Mouse (Mus musculus) adrenal gland, postnatal 14 days (tissue): Measurements from ENCODE around the gene Ubc. TPM values are rescaled to one million over a fixed set of nuclear protein-coding genes. Genes with fewer than 3 reads are reported as not detected.
"Not testable (repeated sequence)": the region's sequence is repeated elsewhere in the genome, so short reads cannot be mapped to it uniquely, and the experiment has no call there.

Source experiments
- DNase-seq: peaks from one replicate; pipeline ENCODE4 v3.0.0; 2021; ENCODE audit warnings: mixed read lengths
- long read RNA-seq, 2 experiments: library from polyadenylated mRNA; stranded (forward); transcript quantifications; one replicate each; pipeline ENCODE4 v2.0.0; 2021
- total RNA-seq: library from RNA; stranded (reverse); gene quantifications from 2 replicates; pipeline ENCODE4 v1.2.3, GENCODE M21; 2021

The Ubc gene
- total RNA-seq, result 1,142 and 1,189 TPM in 2 replicates
- long read RNA-seq, experiment 1, transcript Ubc-202 (2 exons, 2,618 nt), result major isoform, 610 of 1,168 reads
- long read RNA-seq, experiment 1, transcript Ubc-203 (2 exons, 2,581 nt), result minor isoform, 6 of 1,168 reads
- long read RNA-seq, experiment 1, partial matches to known transcripts, result 337 of 1,168 reads
- long read RNA-seq, experiment 1, other reads (novel, unspliced or antisense), result 214 of 1,168 reads
- long read RNA-seq, experiment 2, transcript Ubc-202 (2 exons, 2,618 nt), result major isoform, 382 of 809 reads
- long read RNA-seq, experiment 2, partial matches to known transcripts, result 275 of 809 reads
- long read RNA-seq, experiment 2, other reads (novel, unspliced or antisense), result 146 of 809 reads

DNA sequence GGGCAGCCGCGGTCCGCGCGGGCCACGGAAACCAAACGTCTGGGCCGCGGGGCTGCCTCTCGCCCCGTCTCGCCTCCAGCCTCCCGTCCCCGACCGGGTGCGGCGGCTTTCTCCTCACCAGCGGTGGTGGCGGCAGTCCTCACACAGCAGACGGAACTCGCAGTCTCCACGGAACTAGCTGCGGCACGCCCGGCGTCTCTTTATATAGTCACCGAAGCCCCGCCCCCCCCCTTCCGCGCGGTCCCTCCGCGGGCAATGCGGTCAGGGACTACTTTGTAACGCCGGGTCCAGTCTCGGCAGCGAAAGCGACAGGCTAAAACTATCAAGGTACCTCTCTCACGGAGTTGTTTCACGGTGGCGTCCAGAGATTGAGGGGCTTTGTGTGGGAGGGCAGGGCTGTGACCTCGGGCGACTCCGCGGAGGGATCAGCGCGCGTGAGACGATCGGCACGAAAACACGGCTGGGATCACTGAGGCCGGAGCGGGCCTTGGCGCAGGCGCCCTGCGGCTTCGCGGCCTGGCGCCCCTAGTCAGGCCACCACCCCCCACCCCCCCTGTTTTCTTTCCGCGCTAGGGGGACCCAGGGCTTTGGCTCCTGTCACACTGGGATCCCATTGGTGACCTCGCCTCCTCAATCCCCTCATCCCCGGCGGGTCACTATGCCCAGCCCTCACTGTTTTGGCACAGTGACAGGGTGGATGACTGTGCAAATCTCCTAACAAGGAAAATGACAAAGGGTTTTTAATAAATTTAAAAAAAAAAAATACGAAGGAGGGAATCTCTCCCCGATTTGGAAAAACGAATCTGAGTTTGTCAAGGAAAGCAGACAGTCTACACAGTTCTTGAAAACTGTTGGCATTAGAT lies at the start of gene Ubc:
Gene Ubc, minus strand, starts transcription at position 624 of the 863 bp plus-strand sequence.
- DNase-seq, result peak; percentile 95

DNA sequence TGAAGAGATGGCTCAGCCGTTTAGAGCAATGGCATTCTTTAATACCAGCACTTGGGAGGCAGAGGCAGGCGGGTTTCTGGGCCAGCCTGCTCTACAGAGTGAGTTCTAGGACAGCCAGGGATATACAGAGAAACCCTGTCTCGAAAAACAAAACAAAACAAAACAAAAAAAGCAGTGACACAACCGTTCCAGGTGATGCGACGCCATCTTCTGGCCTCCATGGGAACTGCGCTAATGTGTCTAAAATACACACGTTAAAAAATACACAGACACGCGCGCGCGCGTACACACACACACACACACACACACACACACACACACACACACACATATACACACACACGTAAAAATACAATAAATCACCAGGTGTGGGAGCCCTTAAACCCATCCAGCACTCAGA lies 44.3 kb upstream of the Ubc start:
- not testable (repeated sequence) for DNase-seq

DNA sequence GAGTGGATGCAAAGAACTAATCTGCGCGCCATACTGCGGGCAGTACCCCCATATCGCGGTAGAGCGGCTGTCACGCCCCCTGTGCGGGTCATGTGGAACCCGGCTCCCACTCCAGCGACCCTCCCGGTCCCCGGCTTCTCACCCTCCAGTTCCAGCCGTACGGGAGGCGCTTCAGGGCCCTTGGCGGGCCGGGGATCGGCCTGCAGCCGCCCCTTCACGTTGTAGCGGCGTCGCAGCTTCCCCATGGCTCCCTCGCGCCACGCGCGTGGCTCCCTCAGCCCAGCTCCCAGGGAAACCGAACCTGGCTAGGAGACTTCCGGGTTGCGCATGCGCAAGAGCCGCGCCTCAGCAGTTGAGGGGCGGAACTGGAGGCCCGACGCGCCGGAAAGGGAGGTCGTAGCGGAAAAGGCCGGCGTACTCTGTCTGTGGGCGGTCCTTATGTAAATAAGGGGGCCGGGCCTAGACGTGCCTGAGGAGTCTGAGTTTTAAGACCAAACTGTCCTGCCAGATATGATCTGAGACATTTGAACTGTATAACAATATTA lies 43.9 kb upstream of the Ubc start, which contains the start of gene Dhx37:
Gene Dhx37, minus strand, starts transcription at position 329 of the 545 bp plus-strand sequence.
- DNase-seq, result peak; percentile 97

DNA sequence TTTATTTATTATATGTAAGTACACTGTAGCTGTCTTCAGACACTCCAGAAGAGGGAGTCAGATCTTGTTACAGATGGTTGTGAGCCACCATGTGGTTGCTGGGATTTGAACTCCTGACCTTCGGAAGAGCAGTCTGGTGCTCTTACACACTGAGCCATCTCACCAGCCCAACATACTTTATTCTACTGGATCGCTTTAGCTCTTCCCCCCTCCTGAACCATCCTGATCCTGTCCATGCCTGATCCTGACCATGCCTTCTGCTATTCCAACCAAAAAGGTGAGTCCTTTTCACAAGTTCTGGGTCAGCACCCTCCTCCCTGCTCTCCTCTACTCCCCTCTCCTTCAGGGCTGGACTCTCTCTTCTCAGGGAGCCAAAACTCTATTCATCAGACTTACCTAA lies 42.3 kb upstream of the Ubc start:
- not testable (repeated sequence) for DNase-seq

DNA sequence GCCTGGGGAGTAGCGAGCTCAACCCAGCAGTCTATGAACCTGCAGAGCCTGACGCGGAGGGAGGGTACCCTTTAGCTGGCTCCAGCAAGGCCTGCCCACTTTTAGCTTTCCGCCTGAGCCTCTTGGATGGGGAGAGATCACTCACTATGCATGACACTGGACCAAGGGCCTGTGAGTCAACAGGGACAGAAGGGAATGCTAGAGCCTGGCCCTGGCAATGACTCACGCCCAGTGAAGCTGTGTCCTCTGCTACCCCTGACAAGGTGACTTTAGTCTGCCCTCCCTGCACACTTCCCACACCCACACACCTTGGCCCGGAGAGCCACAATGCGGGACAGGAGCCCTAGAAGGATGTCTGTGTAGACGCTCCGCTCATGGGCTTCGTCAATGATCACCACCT lies 36.3 kb upstream of the Ubc start:
- DNase-seq, result peak; percentile 61

DNA sequence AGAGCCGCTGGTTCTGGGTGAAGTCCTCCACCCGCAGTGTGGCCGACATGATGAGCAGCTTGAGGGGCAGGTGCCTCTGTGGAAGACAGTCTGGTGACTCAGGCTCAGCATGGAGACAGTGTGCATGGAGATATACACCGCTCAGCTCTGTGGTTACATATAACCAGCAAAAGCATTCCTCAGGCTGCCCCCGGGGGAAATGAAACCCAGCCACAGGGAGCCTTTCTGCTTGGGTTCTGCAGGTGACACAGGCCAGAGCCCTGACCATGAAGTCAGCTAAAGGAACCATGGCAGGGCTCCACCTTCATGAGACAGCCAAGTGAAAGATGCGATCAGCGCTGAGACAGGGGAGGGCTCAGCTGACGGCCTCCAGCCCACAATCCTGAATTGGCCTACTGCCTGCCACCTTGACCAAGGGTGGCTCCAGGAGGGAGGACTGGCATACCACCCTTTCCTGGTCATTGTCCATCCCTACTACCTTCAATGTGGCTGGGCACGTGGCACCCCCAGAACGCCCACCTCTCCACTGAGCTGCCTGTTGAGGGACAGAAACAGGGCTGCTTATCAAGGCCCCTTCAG lies 35.8 kb upstream of the Ubc start:
- DNase-seq, result no peak

DNA sequence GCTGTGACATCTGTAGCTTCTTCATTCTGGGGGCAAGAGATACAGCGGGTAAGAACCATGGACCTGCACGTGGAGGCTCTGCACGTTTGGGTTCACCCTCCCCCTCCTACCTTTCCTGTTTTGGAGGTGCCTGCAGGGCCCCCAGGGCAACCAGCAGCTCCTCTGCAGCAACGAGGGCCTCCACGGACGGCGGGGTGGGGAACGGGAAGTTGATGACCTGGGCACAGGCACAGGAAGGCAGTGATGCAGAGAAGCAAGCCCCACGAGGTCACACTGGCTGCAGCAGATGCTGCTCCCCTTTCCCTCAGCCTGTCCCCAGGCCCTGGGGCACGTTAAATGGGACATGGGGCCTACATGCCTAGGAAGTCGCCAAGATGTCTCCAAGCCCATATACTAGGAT lies 29.1 kb upstream of the Ubc start:
- DNase-seq, result no peak

DNA sequence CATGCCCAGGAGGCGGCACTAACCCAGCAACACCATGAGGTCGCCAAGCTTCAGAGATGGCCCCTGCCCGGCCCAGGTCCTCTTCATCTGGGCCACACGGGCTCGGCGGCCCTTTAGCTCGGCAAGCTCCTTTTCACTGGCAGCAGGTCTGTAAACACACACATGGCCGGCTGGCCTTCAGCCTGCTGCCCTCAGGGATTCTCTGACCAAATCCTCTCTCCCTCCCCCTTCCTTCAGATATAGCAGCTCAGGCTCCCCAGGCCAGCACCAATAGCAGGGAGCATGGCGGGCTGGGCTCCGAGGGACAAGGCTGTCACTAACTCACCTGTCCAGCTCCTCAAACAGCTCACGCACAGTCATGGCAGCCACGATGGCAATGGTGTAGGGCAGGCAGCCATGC lies 28.6 kb upstream of the Ubc start:
- no peak for DNase-seq

DNA sequence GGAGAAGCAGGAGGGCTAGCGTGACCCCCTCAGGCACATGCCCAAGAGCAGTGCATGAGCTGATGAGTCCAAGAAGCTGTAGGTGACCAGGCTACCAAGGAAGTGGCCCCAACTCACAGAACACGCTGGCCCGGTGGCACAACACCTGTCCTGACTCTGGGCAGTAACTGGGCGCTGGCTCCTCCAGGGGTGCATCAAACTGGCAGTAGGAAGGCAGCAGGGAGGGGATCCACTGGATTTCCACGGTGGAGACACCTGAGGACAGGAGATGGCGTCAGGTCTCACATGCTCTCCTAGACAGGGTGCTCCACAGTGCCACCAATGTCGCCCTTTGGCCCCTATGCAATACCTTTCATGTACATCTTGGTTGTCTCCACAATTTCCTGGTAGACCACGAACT lies 26.2 kb upstream of the Ubc start:
- no peak for DNase-seq

DNA sequence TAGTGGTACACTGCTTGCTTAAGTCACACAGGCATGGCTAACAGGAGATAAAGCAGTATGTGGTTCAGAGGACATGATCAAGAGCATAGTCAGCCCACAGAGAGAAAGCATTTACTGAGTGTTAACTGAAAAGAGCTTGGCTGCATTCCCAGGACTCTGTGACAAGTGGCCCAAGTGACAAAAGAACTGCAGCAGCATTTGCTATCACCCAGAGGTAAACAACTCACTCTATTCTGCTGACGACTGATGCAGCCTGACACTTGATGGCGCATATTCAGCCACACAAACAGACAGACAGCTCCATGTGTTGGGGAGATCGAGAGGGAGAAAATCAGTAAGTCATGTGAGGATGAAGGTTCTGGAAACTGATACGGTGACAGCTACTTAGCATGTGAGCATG lies 23.8 kb upstream of the Ubc start:
- no peak for DNase-seq

DNA sequence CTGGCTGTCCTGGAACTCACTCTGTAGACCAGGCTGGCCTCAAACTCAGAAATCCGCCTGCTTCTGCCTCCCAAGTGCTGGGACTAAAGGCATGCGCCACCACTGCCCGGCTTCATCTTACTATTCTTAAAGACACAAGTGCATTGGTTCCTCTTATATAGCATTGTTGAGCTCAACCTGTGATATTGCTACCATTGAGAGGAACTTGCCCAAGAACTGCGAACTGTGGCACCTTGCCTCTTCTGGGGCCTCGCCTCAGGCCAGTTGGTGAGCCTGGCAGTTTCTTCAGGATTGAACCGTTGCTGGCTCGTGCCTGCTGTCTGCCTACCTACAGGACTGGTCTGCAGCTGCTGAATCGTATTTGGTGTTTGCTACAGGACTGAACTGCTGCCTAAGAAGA lies 22.5 kb upstream of the Ubc start:
- DNase-seq, result not testable (repeated sequence)

DNA sequence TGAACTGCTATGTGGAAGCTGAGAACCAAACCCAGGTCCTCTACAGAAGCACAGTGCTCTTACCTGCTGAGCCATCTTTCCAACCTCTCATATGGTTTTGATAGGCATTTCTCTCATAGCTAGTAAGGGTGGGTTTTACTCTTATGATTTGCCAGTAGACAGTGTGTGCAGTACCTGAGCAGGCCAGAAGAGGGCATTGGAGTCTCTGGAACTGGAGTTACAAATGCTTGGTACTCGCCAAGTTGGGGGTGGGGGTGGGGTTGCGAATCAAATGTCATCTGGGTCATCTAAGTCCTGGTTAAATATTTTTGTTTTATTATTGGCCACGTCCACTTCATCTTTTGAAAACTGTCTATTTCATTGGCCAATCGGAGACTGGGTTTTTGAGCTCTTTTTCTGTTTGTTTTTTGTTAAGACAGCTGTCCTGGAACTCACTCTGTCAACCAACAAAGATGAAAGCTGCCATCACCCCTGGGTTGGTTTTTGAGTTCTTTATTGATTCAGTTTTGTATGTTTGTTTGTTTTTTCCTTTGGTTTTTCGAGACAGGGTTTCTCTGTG lies 22.0 kb upstream of the Ubc start:
- peak; percentile 84 for DNase-seq

DNA sequence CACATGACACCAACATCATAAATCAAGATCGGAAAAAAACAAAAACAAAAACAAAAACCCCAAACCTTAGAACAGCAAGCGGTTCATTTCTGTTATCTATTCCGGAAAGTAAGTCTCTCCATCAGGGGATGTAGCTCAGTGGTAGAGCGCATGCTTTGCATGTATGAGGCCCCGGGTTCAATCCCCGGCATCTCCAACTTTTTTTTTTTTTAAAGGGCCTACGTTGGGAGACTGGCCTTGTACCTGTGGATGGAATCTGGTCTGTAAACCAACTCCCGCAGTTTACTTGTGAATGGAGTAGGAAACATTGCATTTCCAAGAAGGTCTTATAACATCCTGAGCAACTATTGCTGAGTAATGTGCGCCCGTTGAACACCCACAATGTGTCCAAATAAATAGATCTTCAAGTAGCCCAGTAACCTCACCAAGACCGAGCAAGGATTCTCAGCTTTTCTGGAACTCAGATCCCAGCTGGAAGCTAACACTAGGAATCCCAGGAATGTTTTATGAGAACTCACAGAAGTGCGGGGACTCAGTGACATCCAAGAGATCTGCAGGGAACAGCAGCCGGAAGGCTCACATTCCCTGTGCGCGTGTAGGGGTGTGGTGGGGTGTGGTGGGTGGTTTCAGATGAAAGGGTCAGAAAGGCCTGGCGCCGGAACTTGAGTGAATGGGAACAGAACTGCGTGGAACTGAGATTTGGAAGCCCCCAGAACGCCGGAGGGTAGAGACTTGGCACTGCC lies 19.5 kb upstream of the Ubc start:
- DNase-seq, result peak; percentile 62

DNA sequence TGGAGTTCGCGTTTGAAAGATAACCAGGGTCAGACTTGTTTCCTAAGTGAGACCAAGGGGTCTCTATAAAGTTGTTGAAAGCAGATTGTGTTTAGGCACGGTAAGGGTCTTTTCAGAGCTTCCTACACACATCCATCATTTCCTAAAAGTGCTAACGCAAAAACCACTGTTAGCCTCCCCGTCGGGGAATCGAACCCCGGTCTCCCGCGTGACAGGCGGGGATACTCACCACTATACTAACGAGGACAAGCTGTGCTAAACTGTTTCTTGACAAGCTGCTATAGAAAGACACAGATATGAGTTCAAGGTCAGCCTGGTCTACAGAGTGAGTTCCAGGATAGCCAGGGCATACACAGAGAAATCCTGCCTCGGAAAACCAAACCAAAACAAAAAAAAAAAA lies 18.8 kb upstream of the Ubc start:
- peak; percentile 90 for DNase-seq

DNA sequence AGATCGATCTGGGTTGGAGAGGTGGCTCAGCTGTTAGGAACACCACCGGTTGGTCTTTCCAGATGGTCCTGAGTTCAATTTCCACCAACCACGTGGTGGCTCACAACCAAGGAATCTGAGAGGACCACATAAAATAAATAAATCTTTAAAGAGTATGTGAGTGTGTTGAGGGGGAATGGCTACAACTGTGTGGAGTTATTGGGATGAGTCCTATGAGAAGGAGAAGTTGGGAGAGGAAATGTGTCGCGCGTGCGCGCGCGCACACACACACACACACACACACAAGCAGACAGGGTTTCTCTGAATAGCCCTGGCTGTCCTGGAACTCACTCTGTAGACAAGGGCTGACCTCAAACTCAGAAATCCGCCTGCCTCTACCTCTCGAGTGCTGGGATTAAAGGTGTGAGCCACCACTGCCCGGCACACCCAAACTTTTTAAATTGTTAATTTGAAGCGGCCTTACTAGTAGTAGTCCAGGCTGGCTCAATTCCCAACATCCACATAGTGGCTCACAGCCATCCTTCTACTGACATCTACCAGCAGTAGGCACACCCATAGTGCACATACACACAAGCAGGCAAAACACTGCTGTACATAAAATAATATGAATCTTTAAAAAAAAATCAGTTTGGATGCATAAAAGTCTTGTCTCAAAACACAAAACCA lies 18.0 kb upstream of the Ubc start:
- DNase-seq, result no peak

DNA sequence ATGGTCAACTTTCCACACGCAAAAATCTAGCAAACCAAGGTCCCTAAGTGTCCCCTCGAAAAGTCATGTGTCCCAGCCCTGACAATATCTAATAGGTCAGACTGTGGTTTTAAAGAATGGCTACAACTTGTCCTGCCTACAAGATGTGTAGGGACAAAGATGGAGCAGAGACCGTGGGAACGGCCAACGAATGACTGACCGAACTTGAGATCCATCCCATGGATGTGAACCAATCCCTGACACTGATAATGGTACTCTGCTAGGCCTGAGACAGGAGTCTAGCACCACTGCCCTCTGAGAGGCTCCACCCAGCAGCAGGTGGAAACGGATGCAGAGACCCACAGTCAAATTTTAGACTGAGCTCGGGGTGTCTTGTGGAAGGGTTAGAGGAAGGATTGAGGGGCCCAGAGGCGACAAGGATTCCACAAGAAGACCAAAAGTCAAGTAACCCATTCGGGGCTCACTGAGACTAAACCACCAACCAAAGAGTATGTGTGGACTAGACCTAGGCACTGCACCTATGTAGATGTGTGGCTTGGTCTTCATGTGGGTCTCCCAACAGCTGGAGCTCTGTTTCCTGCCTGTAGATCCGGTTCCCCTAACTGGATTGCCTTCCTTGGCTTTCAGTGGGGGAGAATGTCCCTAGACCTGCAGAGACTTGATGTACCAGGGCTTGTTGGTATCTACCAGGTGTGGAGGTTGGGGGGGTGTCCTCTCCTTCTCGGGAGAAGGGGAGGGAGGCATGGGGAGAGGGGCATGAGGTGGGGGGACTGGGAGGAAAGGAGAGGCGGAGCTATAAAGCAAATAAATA lies 17.2 kb upstream of the Ubc start:
- no peak for DNase-seq

DNA sequence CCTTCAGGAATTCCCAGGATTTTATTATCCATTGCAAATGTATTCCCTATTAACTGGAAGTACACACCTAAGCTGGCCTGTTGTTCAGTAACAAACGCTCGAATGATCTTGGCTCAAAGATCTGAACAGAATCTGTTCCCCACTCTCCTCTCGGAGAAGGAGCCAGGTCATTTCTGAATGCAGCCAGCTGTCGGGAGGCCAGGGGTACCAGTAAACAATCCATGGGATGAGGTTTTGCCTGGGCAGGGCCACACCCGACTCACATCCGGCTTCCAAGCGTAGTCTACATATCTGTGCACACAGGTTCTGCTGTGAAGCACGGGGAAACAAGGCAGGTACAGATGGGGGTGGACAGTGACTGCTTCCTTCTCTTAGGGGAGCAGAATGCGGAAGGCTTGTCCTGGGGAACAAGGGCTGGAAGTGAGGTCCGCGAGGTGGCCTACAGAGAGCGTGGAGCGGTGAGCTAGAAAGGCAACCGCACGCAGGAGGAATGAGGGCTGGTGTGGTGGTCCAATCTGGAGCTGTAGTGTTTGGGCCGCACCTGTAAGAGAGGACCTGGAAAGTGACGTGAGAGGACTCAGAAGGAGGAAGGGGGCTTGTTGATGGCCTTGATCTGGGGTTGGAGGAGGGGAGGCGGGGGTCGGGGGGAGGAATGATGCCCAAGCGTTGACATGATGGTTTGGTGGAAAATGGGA lies 16.5 kb upstream of the Ubc start:
- DNase-seq, result peak; percentile 59

DNA sequence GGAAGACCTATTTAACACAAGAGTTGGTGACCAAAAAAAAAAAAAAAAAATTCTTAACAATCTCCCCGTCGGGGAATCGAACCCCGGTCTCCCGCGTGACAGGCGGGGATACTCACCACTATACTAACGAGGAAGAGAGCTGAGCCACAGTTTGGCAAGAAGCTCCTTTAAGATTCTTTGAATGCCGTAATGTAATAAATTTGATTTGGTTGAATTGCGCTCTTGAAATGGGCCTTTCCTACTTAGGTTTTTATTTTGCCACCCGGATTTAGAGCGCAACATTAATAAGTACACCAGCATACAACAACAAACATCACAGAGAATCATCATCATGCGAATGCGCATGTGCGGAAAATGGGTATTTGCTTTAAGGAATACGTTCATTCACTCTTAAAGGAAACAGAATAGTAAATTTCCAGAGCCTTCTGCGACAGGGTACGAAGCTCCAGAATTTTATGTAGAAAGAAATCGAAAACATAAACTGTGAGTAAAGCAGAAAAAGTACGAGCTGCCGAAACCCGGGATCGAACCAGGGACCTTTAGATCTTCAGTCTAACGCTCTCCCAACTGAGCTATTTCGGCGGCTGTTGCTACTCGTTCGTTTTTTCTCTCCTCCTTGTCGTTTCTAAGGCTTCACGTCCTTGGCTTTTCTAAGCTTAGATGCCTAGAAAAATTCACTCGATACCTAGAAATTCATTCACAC lies 15.7 kb upstream of the Ubc start:
- DNase-seq, result peak; percentile 88
